Mouse (Mus musculus) gastrocnemius, postnatal 14 days (tissue): Measurements from ENCODE around the gene Rara. TPM values are rescaled to one million over a fixed set of nuclear protein-coding genes. Genes with fewer than 3 reads are reported as not detected.

Source experiments
- DNase-seq: peaks from one replicate; pipeline ENCODE4 v3.0.0; 2021; ENCODE audit warnings: mixed read lengths
- intact Hi-C: fragments of 180-260 bp; cut with DNase I; formaldehyde crosslinking; loops from one replicate; pipeline ENCODE4 v1.15.1; 2025; ENCODE audit warnings: low total_unique reads
- total RNA-seq, 2 experiments: library from RNA; stranded (reverse); gene quantifications; 2 replicates each; pipeline ENCODE4 v1.2.3; 2021

The Rara gene
- total RNA-seq, 2 experiments from 2014 or later: 13.7 to 19.7 TPM

DNA sequence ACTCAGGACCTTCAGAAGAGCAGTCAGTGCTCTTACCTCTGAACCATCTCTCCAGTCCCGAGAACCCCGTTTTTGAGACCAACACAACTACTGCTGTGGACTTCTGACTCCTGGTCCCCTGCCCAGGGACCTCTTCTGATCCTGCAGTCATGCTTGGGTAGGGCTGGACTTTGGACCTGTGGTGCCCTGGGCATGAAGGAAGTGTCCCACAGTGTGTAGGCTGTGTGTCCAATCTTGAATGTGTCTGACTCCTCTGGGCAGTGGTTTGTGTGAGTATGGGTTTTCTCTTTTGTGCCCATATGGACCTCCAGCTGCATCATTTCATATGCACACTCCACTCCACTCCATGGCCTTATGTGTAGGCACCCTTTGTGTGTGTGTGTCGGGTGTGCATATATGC, 7.5 kb downstream of the Rara start:
- intact Hi-C loops: no loop called here
- no peak for DNase-seq

DNA sequence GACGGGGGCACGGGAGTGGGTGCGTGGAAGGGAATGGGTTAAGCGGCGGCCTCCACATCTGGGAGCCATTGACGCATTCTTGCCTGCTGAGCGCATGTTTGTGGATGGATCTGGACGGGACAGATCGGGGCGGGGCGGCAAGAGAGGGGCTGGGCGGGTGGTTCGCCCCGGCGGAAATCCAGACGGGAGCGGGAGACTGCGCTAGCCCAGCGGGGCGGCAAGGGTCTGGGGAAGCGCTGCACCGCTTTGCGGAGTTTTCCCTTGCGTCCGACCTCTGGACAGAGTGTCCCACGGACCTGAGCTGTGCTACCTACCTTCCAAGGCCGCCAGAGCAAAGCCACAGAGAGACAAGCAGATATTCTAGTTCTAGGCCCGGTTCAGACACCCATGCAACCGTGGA, 8.6 kb downstream of the Rara start:
- DNase-seq: peak; percentile 89
- intact Hi-C loops: no loop called here

DNA sequence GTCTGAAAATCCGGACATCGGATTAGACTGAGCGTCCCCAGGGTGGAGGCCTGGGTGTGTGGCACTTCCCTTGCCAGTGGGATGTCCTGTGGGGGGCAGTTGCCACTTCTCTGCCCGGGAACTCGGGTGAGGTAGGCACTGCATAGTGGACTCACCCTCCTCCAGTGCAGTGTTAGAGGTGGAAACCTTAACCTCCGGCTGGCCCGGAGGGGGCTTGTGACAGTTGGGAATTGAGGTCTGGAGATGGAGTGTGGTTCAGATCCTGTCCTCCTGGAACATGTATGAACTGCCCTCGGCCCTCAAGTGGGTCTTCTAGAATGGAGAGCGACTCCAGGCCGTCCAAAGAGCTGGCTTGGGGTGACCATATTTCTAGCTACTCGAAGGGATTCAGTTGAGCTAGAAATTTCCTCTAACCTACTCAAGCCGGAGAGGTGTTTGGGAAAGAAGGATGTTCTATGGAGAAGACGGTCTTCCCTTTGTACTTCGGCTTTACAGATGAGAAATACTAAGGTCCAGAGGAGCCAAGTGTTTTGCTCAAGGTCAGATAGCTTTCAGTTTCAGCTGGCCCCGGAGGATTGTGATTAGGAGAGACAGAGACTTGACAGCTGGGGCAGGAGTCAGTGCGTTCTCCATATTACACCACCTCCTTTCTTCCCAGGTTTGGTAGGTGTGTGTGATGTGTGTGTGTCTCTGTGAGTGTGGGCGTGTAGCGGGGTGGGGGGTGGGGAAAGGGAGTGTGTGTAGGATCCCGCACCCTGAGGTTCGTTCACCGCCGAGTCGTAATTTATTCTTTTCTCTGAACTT, 9.2 kb downstream of the Rara start:
- intact Hi-C loops: no loop called here
- no peak for DNase-seq

DNA sequence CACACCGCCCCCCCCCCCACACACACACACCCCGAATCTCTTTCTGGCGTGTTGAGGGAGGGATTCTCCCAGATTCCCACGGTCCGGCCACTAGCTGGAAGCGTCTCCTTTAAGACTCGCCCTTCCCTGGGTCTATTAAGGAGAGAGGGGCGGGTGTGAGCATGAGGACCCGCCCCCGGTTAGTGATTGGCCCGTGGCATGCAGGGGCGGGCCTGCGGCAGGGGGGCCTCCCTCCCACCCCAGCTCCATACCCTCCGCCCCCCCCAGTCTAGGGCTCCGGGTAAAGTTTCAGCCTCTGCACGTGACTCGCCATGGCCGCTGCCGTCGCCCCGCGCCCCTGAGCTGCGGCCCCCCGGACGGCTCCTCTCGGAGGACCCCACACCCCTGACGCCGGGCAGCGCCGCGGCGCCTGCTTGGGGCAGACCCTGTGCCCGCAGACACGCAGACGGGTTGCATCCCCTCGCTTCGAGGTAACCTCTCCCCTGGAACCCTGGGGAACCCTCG, 9.8 kb downstream of the Rara start:
- DNase-seq: peak; percentile 94
- intact Hi-C loops: no loop called here

DNA sequence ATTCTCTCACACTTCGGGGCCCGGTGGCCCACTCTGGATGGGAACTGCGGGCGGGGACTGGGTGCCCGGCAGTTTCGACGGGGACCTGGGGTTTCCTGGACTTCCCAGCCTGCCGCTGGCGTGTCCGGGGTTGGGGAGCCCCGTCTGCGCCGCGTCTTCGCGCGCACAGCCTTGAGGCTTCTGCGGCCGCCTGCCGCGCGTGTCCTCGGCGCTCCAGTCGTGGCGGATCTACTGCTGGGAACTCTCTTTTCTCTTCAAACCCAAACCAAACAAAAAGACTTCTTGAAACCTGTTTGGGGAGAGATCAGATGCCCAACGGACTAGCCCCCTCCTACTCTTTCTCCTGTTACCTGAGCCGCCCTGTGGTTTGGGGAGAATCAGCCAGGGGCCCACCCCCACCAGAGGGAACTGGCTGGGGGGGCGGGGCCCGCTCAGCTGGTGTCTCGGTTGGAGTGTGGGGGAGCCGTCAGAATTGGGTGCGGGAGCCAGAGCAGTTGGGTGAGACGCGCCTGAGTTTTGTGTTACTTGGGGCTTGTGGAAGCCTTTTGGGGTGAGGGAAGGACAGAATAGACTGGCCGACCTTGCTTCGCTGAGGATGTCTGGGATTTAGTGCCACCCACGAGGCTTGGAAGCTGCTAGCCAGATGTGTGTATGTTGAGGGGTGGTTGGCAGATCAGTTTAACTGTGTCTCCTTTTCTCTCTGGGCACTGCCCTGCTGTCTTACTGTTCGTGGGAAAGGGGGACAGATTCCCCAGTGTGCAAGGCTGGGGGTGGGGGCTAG, 10.5 kb downstream of the Rara start:
- intact Hi-C loops: no loop called here
- DNase-seq: peak; percentile 76

DNA sequence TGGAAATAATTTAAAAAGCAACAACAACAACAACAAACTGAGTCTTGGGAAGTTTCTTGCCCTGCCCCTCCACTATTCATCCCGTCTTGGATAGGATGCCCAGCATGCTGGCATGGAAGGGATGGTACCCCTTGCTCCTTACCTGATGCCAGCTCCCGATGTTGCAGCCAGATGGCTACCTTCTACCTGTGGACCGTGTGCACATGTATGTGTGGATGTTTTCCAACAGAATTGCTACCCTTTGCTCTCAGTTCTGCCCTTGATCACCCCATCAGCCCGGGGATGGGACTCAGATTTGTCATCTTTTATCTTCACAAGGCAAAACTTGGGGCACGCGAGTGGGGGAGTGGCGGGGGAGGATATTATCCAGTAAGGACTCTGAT, 11.1 kb downstream of the Rara start:
- DNase-seq: no peak
- intact Hi-C loops: no loop called here

DNA sequence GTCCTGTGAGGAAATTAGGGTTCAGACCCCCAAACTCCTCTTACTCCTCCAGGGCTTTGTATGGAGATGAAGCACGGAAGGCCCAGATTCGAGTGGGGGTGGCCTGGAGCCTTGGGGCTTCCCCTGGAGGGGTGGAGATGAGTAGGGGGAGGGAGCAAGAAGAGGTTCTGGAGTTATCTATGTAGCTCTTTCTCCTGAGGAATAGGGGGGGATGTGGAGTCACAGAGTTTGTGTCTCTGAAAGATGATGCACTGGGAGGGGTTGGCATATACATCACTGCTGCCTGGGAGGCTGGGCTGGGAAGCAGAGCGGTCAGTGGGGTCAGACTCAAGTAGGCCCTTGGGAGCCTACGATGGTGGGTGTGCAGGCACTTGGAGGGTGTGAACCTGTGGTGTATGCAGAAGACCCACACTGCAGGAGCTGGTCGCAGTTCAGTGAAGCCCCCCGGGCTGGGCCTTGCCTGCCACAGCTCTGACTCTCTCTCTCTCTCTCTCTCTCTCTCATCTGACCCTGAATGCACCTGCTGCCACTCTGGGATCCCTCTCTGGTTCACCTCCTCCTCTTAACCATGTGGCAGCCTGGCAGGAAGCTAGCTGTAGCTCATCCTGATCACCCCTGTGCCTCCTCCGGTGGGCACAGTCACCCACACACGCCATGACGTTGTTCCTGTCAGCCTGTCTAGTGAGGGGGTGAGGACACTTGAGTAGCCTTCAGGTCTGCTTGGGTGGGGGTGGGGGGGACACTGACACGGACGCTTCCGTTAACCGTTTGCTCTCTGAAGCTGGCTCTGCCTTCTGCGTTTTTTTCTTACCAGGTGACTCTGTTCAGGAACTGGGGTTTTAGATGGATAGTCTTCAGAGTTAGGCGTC, 11.7 kb downstream of the Rara start:
- intact Hi-C loops: no loop called here

DNA sequence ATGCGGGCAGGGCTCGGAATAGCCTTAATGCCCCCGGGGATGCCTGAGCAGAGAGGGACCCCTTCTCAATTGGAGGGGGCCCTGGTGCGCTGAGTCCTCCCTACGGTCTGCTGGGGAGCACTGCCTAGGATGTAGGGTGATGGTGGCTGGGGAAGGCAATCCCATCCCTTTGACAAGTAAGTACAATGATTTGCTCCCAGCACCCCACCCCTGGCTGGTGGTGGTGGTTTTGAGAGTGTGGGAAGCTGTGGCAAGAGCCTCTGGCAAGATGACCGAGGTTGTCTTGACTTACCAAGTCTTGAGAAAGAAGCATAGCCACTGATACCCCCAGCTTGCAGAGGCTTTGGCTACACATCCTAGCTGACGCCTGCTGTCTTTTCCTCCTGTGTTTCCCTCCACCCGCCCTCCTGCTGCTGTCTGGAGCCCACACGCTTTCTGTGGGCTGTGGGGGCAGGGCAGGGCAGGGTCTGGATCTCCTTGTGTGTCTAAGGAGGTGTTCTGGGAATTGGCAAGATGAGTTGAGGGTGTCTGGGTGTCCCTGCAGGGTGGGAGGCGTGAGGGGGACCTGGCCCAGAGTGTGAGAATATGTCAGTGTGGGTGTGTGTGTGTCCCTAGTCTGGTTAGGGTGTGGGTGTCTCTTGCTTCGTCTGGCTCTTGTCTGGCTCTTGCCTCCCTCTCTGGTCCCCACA, 12.5 kb downstream of the Rara start:
- DNase-seq: peak; percentile 47
- intact Hi-C loops: no loop called here

More for the DNA sequence above, 11.7 kb downstream of the Rara start:
- DNase-seq: peak; percentile 17

DNA sequence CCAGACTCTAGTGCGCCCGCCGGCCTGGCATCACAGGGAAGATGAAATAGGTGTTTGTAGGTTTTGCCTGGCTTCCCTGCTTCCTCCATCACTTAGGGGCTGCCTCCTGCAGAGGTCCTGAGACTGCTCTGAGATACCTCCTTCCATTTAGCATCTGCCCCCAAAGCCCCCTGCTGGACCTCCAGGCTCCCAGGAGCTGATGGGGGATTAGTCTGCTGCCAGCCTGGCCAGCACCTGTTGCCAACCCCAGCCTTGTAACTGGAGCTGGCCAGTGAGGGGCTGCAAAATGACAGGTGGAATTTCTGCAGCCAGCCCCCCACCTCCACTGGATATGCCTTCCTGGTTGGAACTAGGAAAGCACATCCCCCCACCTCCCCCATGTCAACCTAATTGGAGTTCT, 13.2 kb downstream of the Rara start:
- peak; percentile 26 for DNase-seq
- intact Hi-C loops: no loop called here

DNA sequence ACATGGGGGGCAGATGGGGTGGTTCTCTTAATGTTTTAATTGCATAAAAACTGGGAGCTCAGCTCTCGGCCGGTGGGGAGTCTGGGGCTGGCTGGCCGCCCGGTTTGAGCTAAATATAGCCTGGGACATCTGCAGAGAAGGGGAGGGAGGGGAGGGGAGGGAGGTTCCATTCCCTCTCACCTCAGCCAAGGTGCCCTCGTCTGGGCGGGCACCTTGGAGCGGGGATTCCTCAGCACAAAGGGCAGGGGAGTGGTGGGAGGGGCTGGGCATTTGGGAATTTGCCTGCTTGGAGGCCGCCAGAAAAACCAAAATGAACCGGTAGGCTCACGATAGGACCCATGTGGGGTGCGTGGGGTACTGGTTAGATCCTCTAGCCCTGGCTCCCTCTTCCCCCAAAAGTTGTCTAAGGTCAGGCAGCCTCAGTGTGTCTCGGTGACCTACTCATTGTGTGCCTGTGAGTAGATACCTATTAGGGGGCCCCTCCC, 13.8 kb downstream of the Rara start:
- intact Hi-C loops: no loop called here
- DNase-seq: peak; percentile 83

DNA sequence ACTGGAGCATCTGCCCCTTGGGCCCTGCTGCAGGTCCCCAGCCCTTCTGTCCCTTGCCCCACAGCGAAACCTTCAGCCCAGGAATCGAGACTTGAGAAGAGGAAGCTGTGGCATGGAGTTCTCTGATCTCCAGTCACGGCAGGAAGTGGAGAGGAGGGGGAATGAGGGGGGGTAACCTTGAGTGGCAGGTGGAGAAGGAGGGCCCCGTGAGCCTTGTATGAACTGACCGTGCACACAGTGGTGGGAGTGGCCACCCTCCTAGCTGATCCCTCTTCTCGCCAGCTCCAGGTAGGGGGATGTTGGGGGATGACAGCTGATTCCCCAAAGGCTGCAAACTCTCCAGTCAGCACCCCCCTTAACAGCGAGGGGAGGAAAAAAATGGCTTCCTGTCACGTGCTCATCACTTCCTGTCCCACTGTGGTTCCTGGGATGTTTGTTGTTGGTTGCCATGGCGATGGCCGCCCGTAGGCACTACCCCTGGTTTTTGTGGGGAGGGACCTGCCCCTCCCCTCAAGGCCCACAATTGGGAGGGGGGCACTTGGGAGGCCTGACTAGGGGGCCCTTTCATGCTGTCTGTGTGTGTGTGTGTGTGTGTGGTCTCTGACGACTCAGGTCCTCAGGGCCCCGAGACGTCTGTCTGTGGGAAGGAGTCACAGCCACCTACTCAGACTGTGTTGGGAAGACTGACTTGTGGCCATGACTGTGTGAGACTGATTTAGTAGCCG, 14.4 kb downstream of the Rara start:
- intact Hi-C loops: no loop called here
- peak; percentile 83 for DNase-seq

DNA sequence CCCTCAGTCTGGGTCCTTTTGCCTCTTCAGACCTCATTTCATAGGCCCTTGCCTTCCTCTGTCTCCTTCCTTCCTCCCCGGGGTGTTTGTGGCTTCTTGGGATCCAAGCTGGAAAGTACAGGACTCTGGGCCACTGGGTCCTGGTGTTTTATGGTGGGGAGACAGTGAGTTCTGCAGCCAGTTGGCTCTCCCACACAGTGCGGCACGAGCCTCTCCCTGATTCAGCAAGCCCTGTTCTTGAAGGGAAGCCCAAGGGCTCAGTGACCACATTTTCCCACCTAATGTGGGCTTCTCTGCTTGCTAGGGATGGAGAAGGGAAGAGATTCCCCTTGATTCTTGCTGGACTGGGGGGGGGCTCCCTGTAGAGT, 14.9 kb downstream of the Rara start:
- intact Hi-C loops: no loop called here
- DNase-seq: peak; percentile 32

DNA sequence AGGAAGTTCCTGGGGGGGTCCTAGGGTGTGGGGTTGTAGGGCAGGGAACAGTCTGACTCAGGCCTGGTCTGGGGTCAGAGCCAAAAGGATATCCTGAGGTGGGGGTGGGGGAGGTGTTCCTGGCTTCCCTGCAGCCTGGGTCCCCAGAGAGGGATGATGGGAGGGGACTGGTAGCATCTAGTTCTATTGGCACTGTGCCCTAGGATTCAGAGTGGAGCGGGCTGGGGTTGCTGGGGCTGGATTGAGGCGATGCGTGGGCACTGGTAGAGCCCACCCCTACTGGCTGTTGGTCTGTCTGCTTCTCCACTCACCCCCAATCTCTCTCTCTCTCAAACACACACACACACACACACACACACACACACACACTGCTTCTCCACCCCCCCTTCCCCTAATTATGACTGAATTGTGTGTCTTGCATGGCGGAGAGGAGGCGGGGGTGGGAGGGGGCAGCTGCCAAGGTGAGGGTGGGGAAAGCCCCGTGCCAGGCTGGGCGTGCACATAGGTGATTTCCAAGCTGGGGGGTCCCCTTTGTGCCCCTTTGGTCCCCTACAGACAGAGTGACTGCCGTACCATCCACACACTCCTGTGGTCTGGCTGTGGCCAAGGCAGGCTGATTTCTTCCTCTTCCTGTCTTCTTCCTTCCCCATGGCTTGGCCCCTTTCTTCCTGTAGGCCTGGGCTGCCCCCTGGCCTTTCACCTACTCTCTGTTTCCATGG, 15.5 kb downstream of the Rara start:
- DNase-seq: peak; percentile 76

DNA sequence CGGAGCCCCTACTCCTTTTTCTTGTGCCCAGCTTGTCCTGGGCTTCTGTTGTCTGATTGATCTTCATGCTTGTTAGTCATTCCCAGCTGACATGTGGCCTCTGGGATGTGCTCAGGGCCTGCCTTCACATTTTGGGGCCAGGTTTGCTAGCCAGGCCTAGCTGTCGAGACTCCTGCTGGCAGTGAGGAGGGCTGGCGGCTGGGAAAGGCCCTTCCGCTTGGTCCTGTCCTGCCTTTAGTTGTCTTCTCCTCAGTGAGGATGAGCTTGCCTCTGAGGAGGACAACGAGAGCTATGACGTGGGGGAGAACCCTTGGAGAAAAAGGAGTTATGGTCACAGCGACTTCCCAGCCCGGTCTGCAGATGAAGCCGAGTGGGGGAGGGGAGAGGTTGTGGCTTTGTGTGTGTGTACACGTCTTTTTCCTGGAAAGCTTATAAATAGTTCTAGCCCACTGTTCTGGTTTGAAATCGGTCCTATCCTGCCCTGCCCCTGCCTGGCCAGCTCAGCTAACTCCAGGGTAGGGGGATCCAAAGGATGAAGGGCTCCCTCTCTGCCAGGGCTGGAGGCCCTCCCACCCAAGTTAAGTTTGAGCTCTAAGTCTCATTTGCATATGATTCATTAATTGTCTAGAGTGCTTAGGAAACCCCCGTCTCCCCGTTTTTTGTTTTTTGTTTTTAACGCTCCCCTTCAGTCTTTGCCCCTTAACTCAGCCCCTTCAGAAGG, 16.3 kb downstream of the Rara start:
- intact Hi-C loops: no loop called here
- DNase-seq: peak; percentile 53

More for the DNA sequence above, 15.5 kb downstream of the Rara start:
- intact Hi-C loops: no loop called here

DNA sequence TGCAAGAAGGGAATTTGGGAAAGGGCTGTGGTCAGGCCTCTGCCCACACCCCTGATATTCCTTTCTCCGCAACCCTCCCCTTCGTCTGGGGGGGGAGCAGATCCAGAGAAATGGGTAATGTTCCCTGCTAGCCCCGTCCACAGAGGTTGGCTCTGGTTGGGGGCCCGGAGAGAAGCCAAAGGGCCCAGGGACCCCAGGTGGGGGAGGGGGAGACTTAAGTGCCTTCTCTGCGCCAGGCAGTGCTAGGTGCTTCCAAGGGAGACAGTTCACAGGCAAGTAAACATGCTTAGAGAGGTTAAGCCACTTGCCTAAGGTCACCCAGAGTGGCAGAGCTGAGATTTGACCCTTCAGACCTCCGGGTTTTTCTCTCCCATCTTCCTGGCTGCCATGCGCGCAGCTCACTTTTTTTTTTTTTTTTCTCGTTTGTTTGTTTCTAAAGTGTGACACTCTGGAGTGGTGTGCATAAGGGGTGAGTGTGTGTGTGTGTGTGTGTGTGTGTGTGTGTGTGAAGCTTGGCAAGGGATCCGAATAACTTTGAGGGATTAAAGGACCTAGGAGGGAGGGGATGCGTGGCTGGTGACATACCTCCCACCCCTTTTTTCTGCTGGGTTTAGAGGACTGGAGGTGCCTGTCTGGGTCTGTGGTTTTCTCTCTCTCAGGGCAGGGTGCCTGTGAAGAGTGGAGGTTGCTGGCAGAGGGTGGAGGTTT, 17.4 kb downstream of the Rara start:
- no peak for DNase-seq
- intact Hi-C loops: no loop called here

DNA sequence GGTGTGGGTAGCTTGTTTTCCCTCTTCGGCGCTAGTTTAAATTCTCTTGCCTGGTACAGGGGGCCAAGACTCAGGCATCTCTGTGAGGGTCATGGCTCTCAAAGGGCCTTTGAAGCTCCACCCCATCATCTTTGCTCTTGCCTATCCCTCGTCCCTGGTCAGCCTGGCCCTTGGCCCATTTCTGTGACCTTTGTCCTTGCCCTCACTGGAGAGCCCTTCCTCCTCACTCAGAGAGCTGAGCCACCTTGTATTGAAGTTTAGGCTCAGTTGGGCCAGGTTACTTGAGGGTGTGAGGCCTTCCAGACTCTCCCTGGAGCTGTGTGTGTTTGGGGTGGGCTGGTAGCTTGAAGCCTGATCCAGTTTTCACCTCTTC, 18.0 kb downstream of the Rara start:
- intact Hi-C loops: no loop called here
- DNase-seq: no peak
